Mouse (Mus musculus) limb, embryonic 14.5 days (tissue): ENCODE results near the gene Gm32742. TPM values are rescaled to one million over a fixed set of nuclear protein-coding genes. Genes with fewer than 3 reads are reported as not detected.

Experiments used
- ATAC-seq: fragments of 200-750 bp; cut with Nextera tagmentation; 2 replicates; pipeline ENCODE4 v1.8.0; 2017; ENCODE audit warnings: low read depth, moderate number of reproducible peaks, moderate TSS enrichment; ENCODE audit not compliant: low FRiP score
- DNase-seq: peaks from one replicate; pipeline ENCODE4 v3.0.0-alpha.2; 2015; ENCODE audit warnings: low spot score
- H3K27ac ChIP-seq: fragments of 300-500 bp; sonication (generic); replicated peaks from 2 replicates; pipeline ENCODE4 v1.5.1; 2014; ENCODE audit warnings: low read depth, mild to moderate bottlenecking, low read length, moderate library complexity, mixed read lengths
- H3K27me3 ChIP-seq: fragments of 300-500 bp; sonication (generic); 2 replicates; pipeline ENCODE4 v1.6.1; 2014; ENCODE audit warnings: low read length, mixed read lengths; ENCODE audit not compliant: control insufficient read depth, insufficient read depth
- H3K36me3 ChIP-seq: fragments of 300-500 bp; sonication (generic); 2 replicates; pipeline ENCODE4 v1.6.1; 2014; ENCODE audit warnings: mild to moderate bottlenecking, low read length, moderate library complexity, mixed read lengths; ENCODE audit not compliant: control insufficient read depth, insufficient read depth
- H3K4me1 ChIP-seq: fragments of 300-500 bp; sonication (generic); 2 replicates; pipeline ENCODE4 v1.6.1; 2014; ENCODE audit warnings: antibody characterized with exemption, low read length, mixed read lengths; ENCODE audit not compliant: control insufficient read depth, insufficient read depth
- H3K4me2 ChIP-seq: fragments of 300-500 bp; sonication (generic); replicated peaks from 2 replicates; pipeline ENCODE4 v1.6.1; 2014; ENCODE audit warnings: low read depth, mild to moderate bottlenecking, low read length, moderate library complexity; ENCODE audit not compliant: severe bottlenecking
- H3K4me3 ChIP-seq: fragments of 300-500 bp; sonication (generic); replicated peaks from 2 replicates; pipeline ENCODE4 v1.5.1; 2014; ENCODE audit warnings: low read length
- H3K9ac ChIP-seq: fragments of 300-500 bp; sonication (generic); 2 replicates; pipeline ENCODE4 v1.6.1; 2014; ENCODE audit warnings: mild to moderate bottlenecking, low read depth, low read length, moderate library complexity; ENCODE audit not compliant: severe bottlenecking
- H3K9me3 ChIP-seq: fragments of 300-500 bp; sonication (generic); 2 replicates; pipeline ENCODE4 v1.6.1; 2016; ENCODE audit warnings: low read length; ENCODE audit not compliant: control insufficient read depth
- POLR2A ChIP-seq: fragments of 200-500 bp; IDR thresholded peaks from 2 replicates; pipeline ENCODE4 v1.8.0; 2012; ENCODE audit warnings: inconsistent platforms, mild to moderate bottlenecking, moderate library complexity, borderline replicate concordance; ENCODE audit not compliant: insufficient read depth, insufficient read length; ENCODE audit errors: extremely low read depth
- WGBS: fragments of 180-500 bp; shearing (Covaris S2); extraction: QIAGEN DNeasy Blood & Tissue Kit; methylation state at CpG from one replicate; pipeline ENCODE4 v1.1.7; 2014; 5-methylcytosine and 5-hydroxymethylcytosine counted together
- microRNA counts: library from miRNA; unstranded; fragments of <30 nt; microRNA quantifications from one replicate; lab custom pipeline; 2016
- microRNA-seq: library from miRNA; unstranded; fragments of <30 nt; microRNA quantifications from one replicate; pipeline ENCODE4, GENCODE M21; 2016
- polyA plus RNA-seq, 2 experiments: library from polyadenylated mRNA; depleted of rRNA in 1 of 2; stranded (reverse) in 1 of 2; unstranded in 1 of 2; fragments of >200 nt; fragmentation: Nextera tagmentation in 1 of 2; extraction: Ambion mirVana in 1 of 2; gene quantifications; 2 replicates each; pipeline versions ENCODE4 v1.2.1 to v1.2.3; 2012 to 2014

Gm32742 gene
- polyA plus RNA-seq, 2 experiments, result 0.01 to 0.03 TPM

GRCm38 (mm10) chr9:51096306-51096705 lies 69.0 kb downstream of the Gm32742 start:
- ATAC-seq (no peak), DNase-seq (no peak)
- H3K4me3 ChIP-seq, result no peak overlapping the region

GRCm38 (mm10) chr9:51093697-51094096 lies 71.6 kb downstream of the Gm32742 start:
- Histone ChIP-seq H3K4me3 (no peak overlapping the region), H3K4me1 (no peaks in the 10 kb centered on the region), H3K4me2 (no peak overlapping the region), H3K27me3 (no peaks in the 10 kb centered on the region), H3K9me3 (no peaks in the 10 kb centered on the region), H3K9ac (no peak overlapping the region), H3K36me3 (no peaks in the 10 kb centered on the region), H3K27ac (no peak overlapping the region)
- 67% methylated on average over 5 of the region's 5 CpGs for WGBS
- DNase-seq (no peak), ATAC-seq (no peak)
- TF ChIP-seq POLR2A, result no peak

More at GRCm38 (mm10) chr9:51096306-51096705, 69.0 kb downstream of the Gm32742 start:
- WGBS, result 57% methylated on average over 2 of the region's 2 CpGs
- TF ChIP-seq POLR2A, result no peak
- Histone ChIP-seq H3K9ac (no peak overlapping the region), H3K36me3 (no peaks in the 10 kb centered on the region), H3K27me3 (no peaks in the 10 kb centered on the region), H3K27ac (no peak overlapping the region), H3K9me3 (no peaks in the 10 kb centered on the region), H3K4me2 (no peak overlapping the region), H3K4me1 (no peaks in the 10 kb centered on the region)

GRCm38 (mm10) chr9:51081614-51082013 lies 83.7 kb downstream of the Gm32742 start:
- Histone ChIP-seq H3K27ac (no peak overlapping the region), H3K27me3 (no peaks in the 10 kb centered on the region), H3K4me1 (0 out of 2 replicates have a peak, but pooled peaks cover 4% of the 10 kb centered on the region), H3K4me2 (no peak overlapping the region), H3K36me3 (no peaks in the 10 kb centered on the region), H3K9ac (no peak overlapping the region), H3K4me3 (no peak overlapping the region), H3K9me3 (no peaks in the 10 kb centered on the region)
- 80% methylated on average over 5 of the region's 5 CpGs for WGBS
- TF ChIP-seq POLR2A, result no peak
- DNase-seq (no peak), ATAC-seq (no peak)

MicroRNAs encoded within 50 kb of the gene (microRNA counts, 519-probe panel; counts per million panel counts)
- microRNA mmu-miR-34b-3p (lab: Ali Mortazavi, UCI), result 1,969 counts per million, percentile 25 among the panel's probes with 10 or more counts
- microRNA mmu-miR-34b-5p (lab: Ali Mortazavi, UCI), result 1,853 counts per million, percentile 20 among the panel's probes with 10 or more counts
- microRNA mmu-miR-34c (lab: Ali Mortazavi, UCI), result 3,712 counts per million, percentile 75 among the panel's probes with 10 or more counts

Small RNA genes within 50 kb of the gene (microRNA-seq; reads per million reads assigned to microRNA genes)
- 22.2 reads per million, percentile 31 among the genes with 10 or more reads in this experiment for gene Mir34b
- gene Mir34c, result 592 reads per million, percentile 67 among the genes with 10 or more reads in this experiment

Other genes with a start within 250 kb of the Gm32742 start
- 16.3 and 16.8 TPM in 2 replicates for gene Sik2, start 156.4 kb downstream of the Gm32742 start, polyA plus RNA-seq (2012; rRNA removed)
- gene Sik2, start 156.4 kb downstream of the Gm32742 start, polyA plus RNA-seq (2014; fragmentation: Nextera tagmentation; extraction: Ambion mirVana), result 15.8 and 18.7 TPM in 2 replicates
- not detected in 2 replicates for gene Btg4, start 104.6 kb downstream of the Gm32742 start, polyA plus RNA-seq (2012; rRNA removed)
- 0.57 TPM in 1 of 2 replicates, not detected in the other for gene Btg4, start 104.6 kb downstream of the Gm32742 start, polyA plus RNA-seq (2014; fragmentation: Nextera tagmentation; extraction: Ambion mirVana)
- 4.6 and 6.1 TPM in 2 replicates for gene Layn, start 88.4 kb downstream of the Gm32742 start, polyA plus RNA-seq (2012; rRNA removed)
- 9.3 and 11.6 TPM in 2 replicates for gene Layn, start 88.4 kb downstream of the Gm32742 start, polyA plus RNA-seq (2014; fragmentation: Nextera tagmentation; extraction: Ambion mirVana)
- gene 4833427G06Rik, start 63.4 kb downstream of the Gm32742 start, polyA plus RNA-seq (2012; rRNA removed), result 0.06 TPM in 1 of 2 replicates, not detected in the other
- not detected in 2 replicates for gene 4833427G06Rik, start 63.4 kb downstream of the Gm32742 start, polyA plus RNA-seq (2014; fragmentation: Nextera tagmentation; extraction: Ambion mirVana)
- 0.14 and 0.22 TPM in 2 replicates for gene Pou2af1, start 48.2 kb upstream of the Gm32742 start, polyA plus RNA-seq (2012; rRNA removed)
- gene Pou2af1, start 48.2 kb upstream of the Gm32742 start, polyA plus RNA-seq (2014; fragmentation: Nextera tagmentation; extraction: Ambion mirVana), result 0.07 TPM in 1 of 2 replicates, not detected in the other
- 2.9 and 4.7 TPM in 2 replicates for gene Colca2, start 113.1 kb upstream of the Gm32742 start, polyA plus RNA-seq (2012; rRNA removed)
- gene Colca2, start 113.1 kb upstream of the Gm32742 start, polyA plus RNA-seq (2014; fragmentation: Nextera tagmentation; extraction: Ambion mirVana), result 2.0 and 3.2 TPM in 2 replicates
- 0.13 and 0.65 TPM in 2 replicates for gene 1810046K07Rik, start 163.4 kb upstream of the Gm32742 start, polyA plus RNA-seq (2012; rRNA removed)
- not detected in 2 replicates for gene 1810046K07Rik, start 163.4 kb upstream of the Gm32742 start, polyA plus RNA-seq (2014; fragmentation: Nextera tagmentation; extraction: Ambion mirVana)